Mouse (Mus musculus) intestine, embryonic 15.5 days (tissue): Measurements from ENCODE around the gene Tmem132c. TPM values are rescaled to one million over a fixed set of nuclear protein-coding genes. Genes with fewer than 3 reads are reported as not detected.
"Not testable (repeated sequence)": the region's sequence is repeated elsewhere in the genome, so short reads cannot be mapped to it uniquely, and the experiment has no call there.

Experiments
- ATAC-seq: fragments of 200-750 bp; cut with Nextera tagmentation; 2 replicates; pipeline ENCODE4 v1.8.0; 2017; ENCODE audit warnings: moderate TSS enrichment, moderate library complexity
- H3K27ac ChIP-seq: fragments of 300-500 bp; sonication (generic); 2 replicates; pipeline ENCODE4 v1.5.1; 2015; ENCODE audit warnings: mild to moderate bottlenecking, inconsistent platforms
- H3K27me3 ChIP-seq: fragments of 300-500 bp; sonication (generic); replicated peaks from 2 replicates; pipeline ENCODE4 v1.6.1; 2015; ENCODE audit warnings: inconsistent platforms
- H3K36me3 ChIP-seq: fragments of 300-500 bp; sonication (generic); 2 replicates; pipeline ENCODE4 v1.6.1; 2015; ENCODE audit warnings: inconsistent platforms
- H3K4me1 ChIP-seq: fragments of 300-500 bp; sonication (generic); replicated peaks from 2 replicates; pipeline ENCODE4 v1.6.1; 2015; ENCODE audit warnings: inconsistent platforms
- H3K4me2 ChIP-seq: fragments of 300-500 bp; sonication (generic); replicated peaks from 2 replicates; pipeline ENCODE4 v1.6.1; 2015; ENCODE audit warnings: mild to moderate bottlenecking, inconsistent platforms
- H3K4me3 ChIP-seq: fragments of 300-500 bp; sonication (generic); replicated peaks from 2 replicates; pipeline ENCODE4 v1.5.1; 2015; ENCODE audit warnings: inconsistent platforms
- H3K9ac ChIP-seq: fragments of 300-500 bp; sonication (generic); 2 replicates; pipeline ENCODE4 v1.6.1; 2015; ENCODE audit warnings: inconsistent platforms
- H3K9me3 ChIP-seq: fragments of 300-500 bp; sonication (generic); 2 replicates; pipeline ENCODE4 v1.6.1; 2016; ENCODE audit warnings: inconsistent platforms
- WGBS: fragments of 180-500 bp; shearing (Covaris S2); methylation state at CpG from one replicate; pipeline ENCODE4 v1.1.7; 2015; 5-methylcytosine and 5-hydroxymethylcytosine counted together
- polyA plus RNA-seq: library from polyadenylated mRNA; unstranded; fragments of >200 nt; fragmentation: Nextera tagmentation; extraction: Ambion mirVana; gene quantifications from 2 replicates; pipeline ENCODE4 v1.2.1, GENCODE M21; 2015

Tmem132c gene
- polyA plus RNA-seq, 1 experiment from 2014 or later = 0.70 TPM

DNA sequence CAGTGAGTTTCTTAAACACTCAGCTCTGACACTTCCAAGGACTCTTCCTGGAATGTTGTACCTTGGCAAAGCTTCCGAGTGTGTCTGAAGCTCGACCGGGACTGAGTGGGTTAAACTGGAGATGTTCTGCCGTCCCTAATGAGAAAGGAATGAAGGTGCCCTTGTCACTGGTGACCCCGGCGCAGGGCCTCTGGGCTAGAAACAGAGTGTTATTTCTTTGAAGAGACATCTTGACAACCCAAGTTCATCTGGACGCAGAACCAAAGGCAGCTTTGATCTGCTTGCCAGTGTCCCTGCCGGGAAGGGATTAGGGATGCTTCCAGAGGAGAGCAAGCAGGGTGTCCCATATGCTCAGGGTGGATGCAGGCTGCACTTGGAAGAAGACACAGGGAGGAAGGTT is 114.2 kb downstream of the Tmem132c start:
- no peaks in the 10 kb centered on the region for H3K4me1 ChIP-seq
- H3K36me3 ChIP-seq = no peaks in the 10 kb centered on the region
- no peak overlapping the region for H3K27ac ChIP-seq
- H3K9ac ChIP-seq = no peak overlapping the region
- H3K4me3 ChIP-seq = no peak overlapping the region
- H3K4me2 ChIP-seq = no peak overlapping the region
- 27% methylated on average over 8 of the region's 8 CpGs for WGBS
- H3K9me3 ChIP-seq = no peaks in the 10 kb centered on the region
- ATAC-seq = no peak
- no peaks in the 10 kb centered on the region for H3K27me3 ChIP-seq

DNA sequence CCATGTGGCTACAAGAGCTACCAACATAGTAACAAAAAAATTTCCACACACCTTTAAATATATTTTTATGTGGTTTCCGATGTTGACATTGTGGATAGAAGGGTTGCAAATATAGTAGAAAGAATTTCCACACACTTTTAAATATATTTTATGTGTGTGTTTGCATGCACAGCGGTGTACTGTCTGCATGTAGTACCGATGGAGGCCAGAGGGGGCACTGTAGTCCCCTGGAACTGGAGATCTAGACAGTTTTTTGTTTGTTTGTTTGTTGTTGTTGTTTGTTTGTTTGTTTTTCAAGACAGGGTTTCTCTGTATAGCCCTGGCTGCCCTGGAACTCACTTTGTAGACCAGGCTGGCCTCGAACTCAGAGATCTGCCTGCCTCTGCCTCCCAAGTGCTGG is 116.3 kb downstream of the Tmem132c start:
- H3K9ac ChIP-seq, H3K36me3 ChIP-seq, H3K27me3 ChIP-seq, H3K9me3 ChIP-seq, H3K4me1 ChIP-seq, H3K27ac ChIP-seq, H3K4me3 ChIP-seq, ATAC-seq, H3K4me2 ChIP-seq: not testable (repeated sequence)
- 89% methylated on average over 4 of the region's 4 CpGs for WGBS

DNA sequence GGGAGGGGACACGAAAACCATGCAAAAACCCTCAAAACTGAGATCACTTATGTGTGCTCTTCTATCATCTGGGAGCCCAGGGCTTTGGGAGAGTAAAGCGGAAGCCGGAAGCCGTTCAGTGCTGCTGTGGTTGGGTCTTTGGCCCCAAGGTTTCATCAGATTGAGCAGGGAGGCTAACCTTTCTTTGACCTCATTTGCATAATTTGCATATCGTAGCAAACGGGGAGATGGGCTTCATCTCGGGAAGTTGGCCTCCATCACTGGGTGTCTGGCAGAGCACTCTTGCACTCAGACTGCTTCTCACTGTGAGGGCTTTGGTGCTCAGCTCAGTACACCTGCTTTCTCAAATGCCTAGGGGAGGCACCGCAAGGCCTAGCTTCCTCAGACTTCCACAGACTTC is 119.5 kb downstream of the Tmem132c start:
- no peaks in the 10 kb centered on the region for H3K36me3 ChIP-seq
- no peaks in the 10 kb centered on the region for H3K9me3 ChIP-seq
- no peaks in the 10 kb centered on the region for H3K4me1 ChIP-seq
- H3K4me3 ChIP-seq = no peak overlapping the region
- 69% methylated on average over 8 of the region's 8 CpGs for WGBS
- no peak overlapping the region for H3K4me2 ChIP-seq
- ATAC-seq = no peak
- no peak overlapping the region for H3K27ac ChIP-seq
- H3K27me3 ChIP-seq = no peaks in the 10 kb centered on the region
- H3K9ac ChIP-seq = no peak overlapping the region

DNA sequence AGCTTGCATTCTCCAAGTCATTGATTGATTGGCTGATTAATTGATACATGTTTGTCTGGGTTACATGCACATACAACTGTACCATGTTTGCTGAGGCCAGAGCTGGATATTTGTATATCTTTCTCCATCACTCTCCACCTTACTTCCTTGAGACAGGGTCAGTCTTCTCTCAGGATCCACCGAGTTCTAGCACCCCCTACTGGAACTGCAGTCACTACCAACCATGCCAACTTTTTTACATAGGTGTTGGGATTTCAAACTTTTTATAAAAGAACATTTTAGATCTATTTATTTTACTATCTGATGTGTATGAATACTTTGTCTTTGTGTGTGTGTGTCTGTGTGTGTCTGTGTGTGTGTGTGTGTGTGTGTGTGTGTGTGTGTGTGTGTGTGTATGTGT is 123.5 kb downstream of the Tmem132c start:
- Histone ChIP-seq H3K27ac (no peak overlapping the region), H3K9ac (no peak overlapping the region), H3K4me3 (no peak overlapping the region), H3K27me3 (no peaks in the 10 kb centered on the region), H3K36me3 (no peaks in the 10 kb centered on the region), H3K9me3 (no peaks in the 10 kb centered on the region), H3K4me1 (no peaks in the 10 kb centered on the region), H3K4me2 (no peak overlapping the region)
- WGBS = 25% methylated on average over 1 of the region's 1 CpGs
- no peak for ATAC-seq

DNA sequence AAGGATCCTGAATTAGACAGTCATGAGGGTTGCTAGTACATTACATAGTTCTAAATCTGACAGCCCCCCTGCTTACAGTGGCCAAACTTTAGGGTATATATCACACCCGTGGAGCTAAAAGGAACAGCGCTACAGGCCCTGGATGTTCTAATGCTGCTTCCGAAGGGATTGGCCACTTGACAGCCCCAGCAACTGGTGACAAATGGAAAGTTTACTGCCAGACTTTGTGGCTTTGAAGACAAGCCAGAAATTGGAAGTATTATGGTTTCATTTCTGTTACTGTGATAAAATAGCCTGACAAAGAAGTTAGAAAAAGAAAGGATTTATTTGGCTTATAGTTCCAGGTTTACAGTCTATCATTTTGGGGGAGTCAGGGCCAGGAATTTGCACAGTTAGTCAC is 126.6 kb downstream of the Tmem132c start:
- Histone ChIP-seq H3K27me3 (no peaks in the 10 kb centered on the region), H3K9ac (no peak overlapping the region), H3K4me1 (no peaks in the 10 kb centered on the region), H3K27ac (no peak overlapping the region), H3K9me3 (no peaks in the 10 kb centered on the region), H3K36me3 (no peaks in the 10 kb centered on the region), H3K4me2 (no peak overlapping the region), H3K4me3 (no peak overlapping the region)
- 66% methylated on average over 3 of the region's 3 CpGs for WGBS
- ATAC-seq = no peak

DNA sequence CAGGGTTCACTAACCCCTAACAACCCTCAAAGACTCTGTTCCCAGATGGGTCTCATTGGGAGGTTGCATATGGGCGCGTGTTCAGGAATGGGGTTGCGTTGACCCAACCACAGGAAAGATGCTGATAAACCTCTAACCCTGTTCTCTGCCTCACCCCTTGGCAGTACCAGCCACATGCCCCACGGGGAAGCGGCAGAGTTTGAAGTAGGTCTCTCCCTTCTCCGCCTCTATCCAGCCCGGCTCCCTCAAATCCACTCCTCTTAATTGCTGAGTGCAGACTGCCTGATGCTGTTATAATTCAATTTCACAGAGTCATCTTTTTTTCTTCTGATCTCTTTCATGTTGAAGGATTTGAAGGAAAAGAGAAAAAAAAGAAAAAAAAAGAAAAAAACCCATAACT is 128.2 kb downstream of the Tmem132c start:
- Histone ChIP-seq H3K27ac (no peak overlapping the region), H3K4me3 (no peak overlapping the region)

DNA sequence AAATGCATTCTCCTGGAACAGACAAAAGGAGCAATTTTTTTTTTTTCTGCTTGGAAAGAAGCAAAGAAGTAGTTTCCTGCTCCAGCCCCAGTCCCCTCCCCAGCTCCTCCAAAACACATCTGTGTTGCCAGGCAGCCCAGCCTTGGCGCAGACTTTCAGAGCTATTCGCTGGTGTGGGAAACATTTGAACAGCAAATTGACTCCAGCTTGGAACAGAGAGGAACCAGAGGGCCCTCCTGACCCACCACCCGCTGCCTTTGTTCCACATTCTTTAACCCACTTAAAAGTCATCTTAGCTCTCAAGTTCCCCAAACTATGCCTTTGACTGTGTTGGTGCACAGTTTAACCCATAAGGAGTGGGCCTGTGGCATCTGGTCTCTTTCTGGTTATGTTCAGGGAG is 128.9 kb downstream of the Tmem132c start:
- Histone ChIP-seq H3K4me3 (no peak overlapping the region), H3K9ac (no peak overlapping the region), H3K36me3 (no peaks in the 10 kb centered on the region), H3K27me3 (no peaks in the 10 kb centered on the region), H3K27ac (no peak overlapping the region), H3K9me3 (no peaks in the 10 kb centered on the region), H3K4me1 (no peaks in the 10 kb centered on the region), H3K4me2 (no peak overlapping the region)
- 25% methylated on average over 3 of the region's 3 CpGs for WGBS
- no peak for ATAC-seq

More for the DNA sequence above, 128.2 kb downstream of the Tmem132c start:
- Histone ChIP-seq H3K9ac (no peak overlapping the region), H3K4me2 (no peak overlapping the region), H3K36me3 (no peaks in the 10 kb centered on the region), H3K4me1 (no peaks in the 10 kb centered on the region), H3K9me3 (no peaks in the 10 kb centered on the region), H3K27me3 (no peaks in the 10 kb centered on the region)
- no peak for ATAC-seq
- 81% methylated on average over 7 of the region's 7 CpGs for WGBS

DNA sequence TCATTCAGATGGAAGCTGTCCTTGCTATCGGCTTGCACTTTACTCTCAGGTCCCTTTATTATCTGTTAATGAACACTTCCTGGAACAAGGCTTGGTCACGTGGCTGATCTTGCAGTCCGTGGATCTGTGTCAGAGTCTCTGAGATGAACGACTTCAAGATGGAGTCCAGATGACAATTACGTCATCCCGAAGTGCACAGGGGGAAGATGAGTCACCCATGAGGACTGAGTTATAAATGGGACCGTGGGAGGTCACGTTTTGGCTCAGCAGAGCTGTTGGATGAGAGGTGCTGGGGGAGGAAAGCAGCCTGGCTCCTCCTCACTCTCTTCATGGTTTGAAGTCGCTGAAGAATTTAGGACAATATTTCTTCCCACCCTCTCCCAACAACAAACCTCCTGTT is 132.6 kb downstream of the Tmem132c start:
- ATAC-seq = no peak
- Histone ChIP-seq H3K27ac (no peak overlapping the region), H3K4me1 (no peaks in the 10 kb centered on the region), H3K27me3 (no peaks in the 10 kb centered on the region), H3K9ac (no peak overlapping the region), H3K4me3 (no peak overlapping the region), H3K9me3 (no peaks in the 10 kb centered on the region), H3K4me2 (no peak overlapping the region), H3K36me3 (no peaks in the 10 kb centered on the region)
- WGBS = 57% methylated on average over 9 of the region's 9 CpGs

DNA sequence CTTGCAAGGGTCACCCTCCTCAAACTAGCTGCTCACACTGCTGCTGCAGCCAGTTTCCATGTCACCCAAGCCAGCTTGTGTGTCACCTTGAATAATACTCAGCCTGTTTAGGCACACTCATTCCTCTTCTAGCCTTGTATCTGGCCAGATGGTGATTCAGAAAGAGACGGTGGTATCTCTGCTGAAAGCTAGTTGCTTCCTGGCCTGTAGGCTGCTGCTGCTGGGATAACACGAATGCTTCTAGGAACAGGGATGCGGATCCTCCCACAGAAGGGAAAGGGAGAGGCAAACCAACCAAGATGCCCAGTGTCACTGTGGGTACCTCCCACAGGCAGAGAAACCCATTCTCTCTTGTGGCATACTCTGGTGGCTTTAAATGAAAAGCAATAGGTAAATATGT is 134.0 kb downstream of the Tmem132c start:
- Histone ChIP-seq H3K9ac (no peak overlapping the region), H3K4me1 (no peaks in the 10 kb centered on the region), H3K4me3 (no peak overlapping the region), H3K4me2 (no peak overlapping the region), H3K36me3 (no peaks in the 10 kb centered on the region), H3K9me3 (no peaks in the 10 kb centered on the region), H3K27me3 (no peaks in the 10 kb centered on the region), H3K27ac (no peak overlapping the region)
- whole genome bisulfite sequencing = 86% methylated on average over 3 of the region's 3 CpGs
- ATAC-seq = no peak

DNA sequence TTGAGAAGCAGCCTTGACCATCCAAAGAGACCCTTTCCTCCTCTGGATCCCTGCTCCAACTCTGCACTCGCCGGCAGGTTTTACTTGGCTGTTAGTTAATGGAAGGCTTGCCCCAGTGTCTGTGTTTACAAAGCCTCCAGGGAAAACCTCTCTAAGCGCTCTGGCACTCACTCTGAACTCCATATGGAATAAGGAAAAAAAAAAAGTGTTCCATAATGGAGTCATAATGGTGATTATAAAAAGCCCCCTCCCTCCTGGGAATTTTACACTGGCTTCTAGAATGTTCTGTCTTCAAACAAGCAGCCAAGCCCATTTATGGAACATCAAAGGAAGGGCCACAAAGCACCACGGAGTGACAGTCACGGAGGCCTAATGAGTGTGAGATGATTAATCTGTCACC is 136.9 kb downstream of the Tmem132c start:
- WGBS = 25% methylated on average over 5 of the region's 5 CpGs
- no peaks in the 10 kb centered on the region for H3K27me3 ChIP-seq
- H3K36me3 ChIP-seq = no peaks in the 10 kb centered on the region
- H3K9ac ChIP-seq = no peak overlapping the region
- H3K4me2 ChIP-seq = no peak overlapping the region
- H3K4me1 ChIP-seq = no peaks in the 10 kb centered on the region
- H3K27ac ChIP-seq = no peak overlapping the region
- H3K9me3 ChIP-seq = no peaks in the 10 kb centered on the region
- ATAC-seq = no peak
- H3K4me3 ChIP-seq = no peak overlapping the region

DNA sequence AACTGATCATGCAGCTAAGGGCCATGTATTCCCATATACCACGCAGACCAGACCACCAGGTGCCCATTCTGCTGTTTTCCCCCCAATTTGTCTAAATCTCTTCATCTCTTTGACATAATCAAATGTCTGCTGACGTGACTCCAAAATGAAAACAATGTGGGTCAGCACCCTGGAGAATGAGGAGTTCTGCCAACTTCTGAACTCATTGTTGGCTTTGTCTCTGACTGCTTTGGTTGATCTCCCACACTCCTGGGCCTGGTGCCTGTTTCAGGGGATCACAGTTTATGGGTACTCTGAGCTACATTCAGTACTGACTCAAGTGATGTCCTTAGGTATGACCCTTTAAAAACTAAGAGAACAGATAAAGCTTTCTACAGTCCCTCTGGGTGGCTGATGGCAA is 137.7 kb downstream of the Tmem132c start:
- no peak for ATAC-seq
- Histone ChIP-seq H3K27ac (no peak overlapping the region), H3K4me1 (no peaks in the 10 kb centered on the region), H3K4me3 (no peak overlapping the region), H3K9ac (no peak overlapping the region), H3K4me2 (no peak overlapping the region), H3K36me3 (no peaks in the 10 kb centered on the region), H3K9me3 (no peaks in the 10 kb centered on the region), H3K27me3 (no peaks in the 10 kb centered on the region)
- 74% methylated on average over 2 of the region's 2 CpGs for WGBS

DNA sequence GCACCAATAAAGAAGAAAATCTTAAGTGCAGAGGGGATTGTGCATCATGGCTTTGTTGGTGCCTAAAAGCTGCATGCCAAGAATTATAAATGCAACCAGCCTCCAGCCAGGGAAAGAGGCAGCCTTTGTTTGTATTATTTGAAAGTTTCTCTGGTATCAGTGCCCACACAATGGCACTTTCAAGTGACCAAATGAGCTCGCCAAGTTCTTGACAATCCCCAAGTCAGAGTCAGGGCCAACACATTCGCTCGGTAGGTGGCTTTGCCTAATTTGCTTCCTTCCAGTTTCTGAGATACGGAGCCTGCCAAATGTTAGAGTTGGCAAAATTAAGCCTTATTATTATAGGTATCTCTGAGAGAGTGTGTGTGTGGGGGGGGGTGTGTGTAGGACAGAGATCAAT is 139.6 kb downstream of the Tmem132c start:
- Histone ChIP-seq H3K27ac (no peak overlapping the region), H3K4me2 (no peak overlapping the region), H3K4me3 (no peak overlapping the region), H3K9me3 (no peaks in the 10 kb centered on the region), H3K9ac (no peak overlapping the region), H3K36me3 (no peaks in the 10 kb centered on the region), H3K27me3 (no peaks in the 10 kb centered on the region), H3K4me1 (no peaks in the 10 kb centered on the region)
- no peak for ATAC-seq
- WGBS = 81% methylated on average over 4 of the region's 4 CpGs

DNA sequence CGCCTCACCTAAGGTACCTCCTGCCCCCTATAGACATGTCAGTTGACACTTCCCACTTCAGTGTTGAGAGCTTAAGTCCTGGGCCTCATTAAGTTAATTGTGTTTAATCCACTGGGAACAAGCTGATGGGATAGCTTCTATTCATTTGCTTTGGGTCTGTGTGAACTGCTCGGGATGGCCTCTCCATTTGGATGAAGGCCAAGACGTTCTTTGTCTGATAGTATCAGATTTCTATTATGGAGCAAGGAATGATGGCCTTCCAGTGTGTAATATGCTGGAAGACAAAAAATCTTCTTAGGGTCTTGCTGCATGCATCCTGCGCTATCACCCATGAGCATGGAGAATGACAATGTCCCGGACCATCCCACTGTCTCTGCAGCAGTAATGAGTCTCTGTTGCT is 141.0 kb downstream of the Tmem132c start:
- H3K27me3 ChIP-seq = no peaks in the 10 kb centered on the region
- no peak overlapping the region for H3K27ac ChIP-seq
- no peaks in the 10 kb centered on the region for H3K9me3 ChIP-seq
- H3K4me1 ChIP-seq = no peaks in the 10 kb centered on the region
- H3K4me2 ChIP-seq = no peak overlapping the region
- no peak for ATAC-seq
- H3K4me3 ChIP-seq = no peak overlapping the region
- 75% methylated on average over 5 of the region's 5 CpGs for WGBS
- H3K36me3 ChIP-seq = no peaks in the 10 kb centered on the region
- H3K9ac ChIP-seq = no peak overlapping the region

DNA sequence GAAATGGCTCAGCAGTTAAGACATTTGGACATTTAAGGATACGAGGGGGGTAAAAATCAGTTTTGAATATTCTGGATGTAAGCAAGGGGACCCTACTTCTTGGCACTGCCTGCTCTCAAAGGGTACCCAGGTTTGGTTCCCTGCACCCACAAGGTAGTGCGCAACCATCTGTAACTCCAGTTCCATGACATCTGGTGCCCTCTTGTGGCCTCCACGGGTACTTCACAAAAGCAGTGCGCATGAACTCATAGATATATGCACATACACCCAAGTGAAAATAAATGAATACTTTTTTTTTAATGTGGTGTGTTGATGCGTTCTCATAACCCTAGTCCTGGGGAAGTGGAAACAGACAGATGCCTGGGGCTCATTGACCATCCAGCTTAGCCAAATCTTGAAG is 149.6 kb downstream of the Tmem132c start:
- ATAC-seq = no peak
- 92% methylated on average over 5 of the region's 5 CpGs for WGBS
- H3K4me2 ChIP-seq = no peak overlapping the region
- H3K4me3 ChIP-seq = no peak overlapping the region
- no peaks in the 10 kb centered on the region for H3K36me3 ChIP-seq
- no peaks in the 10 kb centered on the region for H3K27me3 ChIP-seq
- no peak overlapping the region for H3K9ac ChIP-seq
- H3K27ac ChIP-seq = no peak overlapping the region
- H3K9me3 ChIP-seq = no peaks in the 10 kb centered on the region
- H3K4me1 ChIP-seq = no peaks in the 10 kb centered on the region
